Mouse (Mus musculus) heart, adult 2 months (tissue): ENCODE data around the gene Ccl17. TPM values are rescaled to one million over a fixed set of nuclear protein-coding genes. Genes with fewer than 3 reads are reported as not detected.
"Not testable (repeated sequence)": the region's sequence is repeated elsewhere in the genome, so short reads cannot be mapped to it uniquely, and the experiment has no call there.

Source experiments
- DNase-seq, 2 experiments: peaks; one replicate each; pipeline ENCODE4 v3.0.0; 2021
- H3K27ac ChIP-seq: fragments of 200-600 bp; 2 replicates; pipeline ENCODE4 v1.8.1; 2022
- H3K27me3 ChIP-seq: fragments of 200-500 bp; 2 replicates; pipeline ENCODE4 v1.6.1; 2012; ENCODE audit warnings: mild to moderate bottlenecking, low read length, inconsistent platforms, mixed read lengths; ENCODE audit not compliant: control insufficient read depth, insufficient read depth
- H3K36me3 ChIP-seq: fragments of 200-500 bp; 2 replicates; pipeline ENCODE4 v1.6.1; 2012; ENCODE audit warnings: low read length, inconsistent platforms; ENCODE audit not compliant: control insufficient read depth, insufficient read depth
- H3K4me1 ChIP-seq: fragments of 200-500 bp; 2 replicates; pipeline ENCODE4 v1.6.1; 2011; ENCODE audit warnings: low read length; ENCODE audit not compliant: control insufficient read depth, insufficient read depth
- H3K4me3 ChIP-seq: fragments of 200-600 bp; 2 replicates; pipeline ENCODE4 v1.8.1; 2022
- H3K79me2 ChIP-seq: fragments of 200-500 bp; replicated peaks from 2 replicates; pipeline ENCODE4 v1.6.1; 2012; ENCODE audit warnings: mild to moderate bottlenecking, inconsistent platforms, low read length, moderate library complexity, mixed read lengths; ENCODE audit not compliant: control insufficient read depth, insufficient read depth
- H3K9ac ChIP-seq: fragments of 200-500 bp; 2 replicates; pipeline ENCODE4 v1.6.1; 2012; ENCODE audit warnings: low read depth, mild to moderate bottlenecking, control low read depth, inconsistent platforms, low read length, mixed read lengths
- CTCF ChIP-seq: fragments of 200-600 bp; IDR thresholded peaks from 2 replicates; pipeline ENCODE4 v1.8.1; 2022; ENCODE audit warnings: antibody characterized with exemption, mild to moderate bottlenecking, moderate library complexity
- EP300 ChIP-seq: fragments of 200-500 bp; IDR thresholded peaks from 2 replicates; pipeline ENCODE4 v1.6.1; 2011; ENCODE audit warnings: low read depth, low read length, control low read depth; ENCODE audit not compliant: insufficient read depth
- POLR2A ChIP-seq: fragments of 200-500 bp; IDR thresholded peaks from 2 replicates; pipeline ENCODE4 v1.6.1; 2011; ENCODE audit warnings: mild to moderate bottlenecking, low read depth, low read length, control low read depth; ENCODE audit not compliant: insufficient read depth
- WGBS: fragments of 180-500 bp; shearing (Covaris S2); methylation state at CpG from one replicate; pipeline ENCODE4 v1.1.7; 2018; 5-methylcytosine and 5-hydroxymethylcytosine counted together
- intact Hi-C: fragments of 180-260 bp; cut with DNase I; formaldehyde crosslinking; loops from one replicate; pipeline ENCODE4 v1.15.1; 2025
- polyA plus RNA-seq: library from polyadenylated mRNA; depleted of rRNA; stranded (reverse); fragments of >200 nt; gene quantifications from 2 replicates; pipeline ENCODE4 v1.2.3, GENCODE M21; 2012
- total RNA-seq, 2 experiments: library from RNA; stranded (reverse); gene quantifications; 2 replicates each; pipeline ENCODE4 v1.2.3; 2021

Ccl17 gene
- total and polyA plus RNA-seq, 3 experiments: 0.62 TPM; not detected in 2

DNA sequence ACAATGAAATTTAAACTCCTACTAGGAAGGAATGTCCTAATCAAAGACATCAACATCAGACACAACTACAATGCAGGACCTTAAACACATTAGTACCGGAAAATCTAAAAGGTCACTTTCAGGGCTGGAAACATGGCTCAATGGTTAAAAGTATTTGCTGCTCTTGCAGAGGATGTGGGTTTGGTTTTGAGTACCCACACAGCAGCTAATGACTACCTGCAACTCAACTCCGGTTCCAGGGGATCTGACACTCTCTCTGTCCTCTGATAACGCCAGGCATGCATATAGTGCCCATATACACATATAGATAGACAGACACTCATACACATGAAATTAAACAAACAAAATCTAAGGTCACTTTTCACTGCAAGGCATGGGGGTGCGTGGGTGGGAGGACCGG lies 16.0 kb downstream of the Ccl17 start:
- intact Hi-C loops: no loop called here
- WGBS: 91% methylated on average over 5 of the region's 5 CpGs
- no peaks in the 10 kb centered on the region for H3K79me2 ChIP-seq
- no peak overlapping the region for H3K27ac ChIP-seq
- no peaks in the 10 kb centered on the region; the same call in none of the 2 replicates for H3K36me3 ChIP-seq
- no peaks in the 10 kb centered on the region for H3K4me1 ChIP-seq
- no peak overlapping the region for H3K9ac ChIP-seq
- no peaks in the 10 kb centered on the region for H3K27me3 ChIP-seq
- no peak for DNase-seq
- TF ChIP-seq POLR2A: no peak
- H3K4me3 ChIP-seq: no peak overlapping the region

DNA sequence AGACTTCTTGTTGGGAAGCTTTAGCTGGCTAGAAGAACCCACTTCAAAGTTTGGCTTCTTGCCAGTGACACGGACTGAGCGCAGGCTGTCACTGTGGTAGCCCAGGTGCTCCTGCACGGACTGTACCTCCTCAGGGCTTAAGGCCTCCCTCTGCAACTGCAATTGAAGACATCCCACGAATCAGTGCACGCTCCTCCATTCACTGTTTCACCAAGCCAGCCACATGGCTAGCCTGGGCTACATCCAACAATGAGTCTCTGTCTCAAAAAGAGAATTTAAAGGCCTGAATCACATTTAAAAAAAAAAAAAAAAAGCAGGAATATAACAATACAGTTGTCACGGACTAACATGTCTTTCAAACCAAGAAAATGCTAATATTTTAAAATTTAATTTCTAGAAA lies 18.0 kb downstream of the Ccl17 start:
- intact Hi-C loops: no loop called here
- Histone ChIP-seq H3K4me3 (no peak overlapping the region), H3K4me1 (peaks cover 2% of the 10 kb centered on the region; the same call in 1 of the 2 replicates), H3K79me2 (peaks cover 1% of the 10 kb centered on the region; the same call in 1 of the 2 replicates), H3K27ac (no peak overlapping the region), H3K36me3 (peaks cover 2% of the 10 kb centered on the region), H3K27me3 (no peaks in the 10 kb centered on the region), H3K9ac (no peak overlapping the region)
- no peak for DNase-seq
- TF ChIP-seq EP300 (no peak), CTCF (no peak), POLR2A (no peak)
- 78% methylated on average over 6 of the region's 6 CpGs for WGBS

DNA sequence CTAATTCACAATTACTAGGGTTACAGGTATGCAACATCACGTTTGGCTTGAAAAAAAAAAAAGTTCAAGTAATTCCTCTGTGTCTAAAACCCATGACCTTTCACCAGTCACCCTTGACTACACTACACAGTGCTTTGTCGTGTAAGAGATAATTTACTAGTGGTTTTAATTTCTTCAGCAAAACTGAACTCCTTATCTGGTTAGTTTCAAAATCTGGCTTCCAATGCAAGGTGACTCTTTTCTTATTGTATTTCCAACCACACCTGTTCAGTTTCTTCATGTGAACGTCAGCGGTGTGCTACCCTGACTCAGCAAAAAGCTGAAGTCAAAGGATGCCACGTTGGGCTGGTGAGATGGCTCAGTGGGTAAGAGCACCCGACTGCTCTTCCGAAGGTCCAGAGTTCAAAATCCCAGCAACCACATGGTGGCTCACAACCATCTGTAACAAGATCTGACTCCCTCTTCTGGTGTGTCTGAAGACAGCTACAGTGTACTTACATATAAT lies 23.7 kb downstream of the Ccl17 start:
- H3K36me3 ChIP-seq, H3K27ac ChIP-seq, intact Hi-C loops, H3K27me3 ChIP-seq, H3K9ac ChIP-seq, H3K79me2 ChIP-seq, H3K4me3 ChIP-seq, H3K4me1 ChIP-seq, DNase-seq: not testable (repeated sequence)
- 72% methylated on average over 7 of the region's 7 CpGs for WGBS

DNA sequence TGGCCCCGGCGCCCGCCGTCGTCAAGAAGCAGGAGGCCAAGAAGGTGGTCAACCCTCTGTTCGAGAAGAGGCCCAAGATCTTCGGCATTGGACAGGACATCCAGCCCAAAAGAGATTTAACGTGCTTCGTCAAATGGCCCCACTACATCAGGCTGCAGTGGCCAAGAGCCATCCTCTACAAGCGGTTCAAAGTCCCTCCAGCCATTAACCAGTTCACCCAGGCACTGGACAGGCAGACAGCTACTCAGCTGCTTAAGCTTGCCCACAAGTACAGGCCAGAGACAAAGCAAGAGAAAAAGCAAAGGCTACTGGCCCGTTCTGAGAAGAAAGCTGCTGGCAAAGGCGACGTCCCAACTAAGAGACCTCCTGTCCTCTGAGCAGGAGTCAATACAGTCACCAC lies 25.5 kb downstream of the Ccl17 start:
- intact Hi-C loops: loop anchor here (2.0 kb wide), 1 partner anchor 13 kb away; no protein-coding TSS in a partner anchor
- not testable (repeated sequence) for H3K4me3 ChIP-seq, H3K9ac ChIP-seq

DNA sequence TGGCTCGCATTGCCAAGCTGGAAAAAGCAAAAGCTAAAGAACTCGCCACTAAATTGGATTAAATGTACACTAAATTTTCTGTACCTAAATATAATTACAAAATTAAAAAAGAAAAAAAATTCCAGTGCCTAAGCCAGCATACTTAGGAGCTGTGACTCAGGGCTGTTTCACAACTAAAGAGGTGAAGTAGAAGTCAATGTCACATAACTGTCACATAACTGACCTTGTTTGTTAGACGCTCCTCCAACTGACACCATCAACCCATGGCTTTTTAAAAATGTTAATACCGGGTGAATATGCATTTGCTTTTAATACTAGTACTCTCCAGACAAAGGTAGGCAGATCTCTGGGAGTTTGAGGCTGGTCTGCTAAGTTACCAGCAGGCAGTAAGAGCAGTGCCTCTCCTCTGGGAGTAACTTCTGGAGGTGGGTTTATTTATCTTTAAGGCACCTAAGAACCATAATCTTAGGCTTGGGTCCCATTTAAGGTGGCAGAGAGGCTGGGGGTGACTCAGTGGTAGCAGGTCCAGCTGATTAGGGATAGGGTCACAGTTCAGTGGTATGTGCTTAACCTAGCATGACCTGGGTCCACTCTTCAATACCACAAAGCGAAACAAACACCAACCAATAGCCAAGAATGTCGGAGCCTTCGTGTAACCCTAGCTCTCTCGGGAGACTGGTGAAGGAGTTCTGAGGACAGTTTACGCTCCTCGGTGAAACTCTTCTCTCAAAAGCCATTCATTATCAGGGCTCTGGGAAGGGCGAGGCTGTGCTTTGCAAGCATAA lies 26.4 kb downstream of the Ccl17 start:
- Histone ChIP-seq H3K27me3 (no peaks in the 10 kb centered on the region), H3K4me1 (peaks cover 4% of the 10 kb centered on the region), H3K36me3 (peaks cover 5% of the 10 kb centered on the region; the same call in 1 of the 2 replicates), H3K79me2 (peaks cover 5% of the 10 kb centered on the region), H3K9ac (peak overlapping the region; percentile 68), H3K4me3 (peak overlapping the region; percentile 70), H3K27ac (peak overlapping the region; percentile 96)
- intact Hi-C loops: loop anchor here (2.0 kb wide), 1 partner anchor 14 kb away; no protein-coding TSS in a partner anchor
- no peak for DNase-seq
- TF ChIP-seq POLR2A: no peak
- no peak for TF ChIP-seq CTCF
- no peak for TF ChIP-seq EP300
- WGBS: 60% methylated on average over 11 of the region's 11 CpGs

More for the DNA sequence above, 25.5 kb downstream of the Ccl17 start:
- WGBS: 86% methylated on average over 13 of the region's 13 CpGs
- DNase-seq, H3K27ac ChIP-seq, H3K79me2 ChIP-seq, H3K4me1 ChIP-seq, H3K27me3 ChIP-seq, H3K36me3 ChIP-seq: not testable (repeated sequence)

DNA sequence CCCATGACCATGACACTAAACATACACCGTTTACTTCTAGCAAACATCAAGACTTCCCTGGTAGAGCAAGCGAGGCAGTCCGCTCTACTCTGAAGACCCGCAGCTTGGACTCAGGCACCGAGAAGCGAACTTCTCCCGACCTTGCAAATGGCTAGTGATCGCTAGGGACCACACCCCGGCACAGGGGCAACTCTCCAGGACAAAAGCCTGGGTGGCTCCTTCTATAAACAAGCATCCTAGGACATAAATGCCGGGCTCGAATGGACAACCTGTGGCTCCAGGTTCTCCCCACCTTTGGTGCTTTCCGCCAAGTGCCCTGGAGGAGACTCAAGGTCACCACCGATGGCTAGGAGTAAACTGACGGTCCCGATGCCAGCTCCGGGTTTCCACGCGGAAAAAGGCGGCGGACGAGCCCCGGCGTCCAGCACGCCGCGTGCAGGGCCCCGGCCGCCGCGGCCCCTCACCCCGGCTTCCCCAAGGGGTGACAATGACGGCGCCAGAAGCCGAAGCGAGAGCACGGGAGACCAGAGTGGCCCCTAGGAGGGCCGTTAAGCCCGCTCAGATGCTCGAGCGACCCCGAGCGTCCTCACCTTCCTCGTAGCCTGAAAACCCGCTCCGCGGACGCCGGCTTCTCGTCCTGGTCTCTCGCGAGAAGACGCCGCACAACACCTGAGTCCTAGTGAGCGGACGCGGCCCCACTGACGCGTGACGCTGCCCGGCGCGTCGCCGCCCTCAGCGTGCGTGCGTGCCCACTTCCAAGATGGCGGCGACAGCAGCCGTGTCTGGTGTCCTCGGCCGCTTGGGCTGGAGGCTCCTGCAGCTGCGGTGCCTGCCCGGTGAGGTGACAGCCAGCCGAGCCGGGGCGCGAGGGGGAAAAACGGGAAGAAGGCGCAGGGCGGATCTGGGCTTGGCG lies 27.7 kb downstream of the Ccl17 start, which contains the start of the genes Coq9 and Ciapin1:
Gene Coq9 (plus strand): TSS at position 660 of the 913 bp plus-strand sequence.
Gene Ciapin1 (minus strand): TSS at position 697 of the 913 bp plus-strand sequence.
- intact Hi-C loops: loop anchor here (2.0 kb wide), 2 partner anchors 15 to 19 kb away; partner anchors contain the start of gene Polr2c
- Histone ChIP-seq H3K4me1 (peaks cover 2% of the 10 kb centered on the region), H3K36me3 (peaks cover 5% of the 10 kb centered on the region; the same call in 1 of the 2 replicates), H3K79me2 (peaks cover 4% of the 10 kb centered on the region), H3K4me3 (peak within 1 kb of the TSS; percentile 70), H3K9ac (peak within 1 kb of the TSS; percentile 99), H3K27me3 (no peaks in the 10 kb centered on the region), H3K27ac (peak within 1 kb of the TSS; percentile 96)
- TF ChIP-seq POLR2A (peak; percentile 88), CTCF (no peak), EP300 (peak; percentile 46; the same call in 1 of the 2 replicates)
- peak; percentile 95 to 96 for DNase-seq
- WGBS: under 1% methylated on average over 82 of the region's 82 CpGs
